Mouse (Mus musculus) heart, adult 2 months (tissue): ENCODE measurements around the gene Fgfr2. TPM values are rescaled to one million over a fixed set of nuclear protein-coding genes. Genes with fewer than 3 reads are reported as not detected.

Experiments used
- DNase-seq, 2 experiments: peaks; one replicate each; pipeline ENCODE4 v3.0.0; 2021
- H3K27ac ChIP-seq: fragments of 200-600 bp; 2 replicates; pipeline ENCODE4 v1.8.1; 2022
- H3K27me3 ChIP-seq: fragments of 200-500 bp; 2 replicates; pipeline ENCODE4 v1.6.1; 2012; ENCODE audit warnings: mild to moderate bottlenecking, low read length, inconsistent platforms, mixed read lengths; ENCODE audit not compliant: control insufficient read depth, insufficient read depth
- H3K36me3 ChIP-seq: fragments of 200-500 bp; 2 replicates; pipeline ENCODE4 v1.6.1; 2012; ENCODE audit warnings: low read length, inconsistent platforms; ENCODE audit not compliant: control insufficient read depth, insufficient read depth
- H3K4me1 ChIP-seq: fragments of 200-500 bp; 2 replicates; pipeline ENCODE4 v1.6.1; 2011; ENCODE audit warnings: low read length; ENCODE audit not compliant: control insufficient read depth, insufficient read depth
- H3K4me3 ChIP-seq: fragments of 200-600 bp; 2 replicates; pipeline ENCODE4 v1.8.1; 2022
- H3K79me2 ChIP-seq: fragments of 200-500 bp; replicated peaks from 2 replicates; pipeline ENCODE4 v1.6.1; 2012; ENCODE audit warnings: mild to moderate bottlenecking, inconsistent platforms, low read length, moderate library complexity, mixed read lengths; ENCODE audit not compliant: control insufficient read depth, insufficient read depth
- H3K9ac ChIP-seq: fragments of 200-500 bp; 2 replicates; pipeline ENCODE4 v1.6.1; 2012; ENCODE audit warnings: low read depth, mild to moderate bottlenecking, control low read depth, inconsistent platforms, low read length, mixed read lengths
- CTCF ChIP-seq: fragments of 200-600 bp; IDR thresholded peaks from 2 replicates; pipeline ENCODE4 v1.8.1; 2022; ENCODE audit warnings: antibody characterized with exemption, mild to moderate bottlenecking, moderate library complexity
- EP300 ChIP-seq: fragments of 200-500 bp; IDR thresholded peaks from 2 replicates; pipeline ENCODE4 v1.6.1; 2011; ENCODE audit warnings: low read depth, low read length, control low read depth; ENCODE audit not compliant: insufficient read depth
- POLR2A ChIP-seq: fragments of 200-500 bp; IDR thresholded peaks from 2 replicates; pipeline ENCODE4 v1.6.1; 2011; ENCODE audit warnings: mild to moderate bottlenecking, low read depth, low read length, control low read depth; ENCODE audit not compliant: insufficient read depth
- WGBS: fragments of 180-500 bp; shearing (Covaris S2); methylation state at CpG from one replicate; pipeline ENCODE4 v1.1.7; 2018; 5-methylcytosine and 5-hydroxymethylcytosine counted together
- intact Hi-C: fragments of 180-260 bp; cut with DNase I; formaldehyde crosslinking; loops from one replicate; pipeline ENCODE4 v1.15.1; 2025
- polyA plus RNA-seq: library from polyadenylated mRNA; depleted of rRNA; stranded (reverse); fragments of >200 nt; gene quantifications from 2 replicates; pipeline ENCODE4 v1.2.3, GENCODE M21; 2012
- total RNA-seq, 2 experiments: library from RNA; stranded (reverse); gene quantifications; 2 replicates each; pipeline ENCODE4 v1.2.3; 2021

The Fgfr2 gene
- total and polyA plus RNA-seq, 3 experiments, result 1.1 to 2.0 (median 1.3) TPM

GRCm38 (mm10) chr7:132231476-132231875 is 891.7 kb downstream of the Fgfr2 start:
- Histone ChIP-seq H3K27me3 (no peaks in the 10 kb centered on the region), H3K9ac (no peak overlapping the region), H3K79me2 (no peaks in the 10 kb centered on the region), H3K4me3 (no peak overlapping the region), H3K36me3 (no peaks in the 10 kb centered on the region), H3K4me1 (peaks cover 8% of the 10 kb centered on the region), H3K27ac (no peak overlapping the region)
- no peak for DNase-seq
- TF ChIP-seq POLR2A (no peak), EP300 (no peak), CTCF (no peak)
- WGBS, result 80% methylated on average over 3 of the region's 3 CpGs
- intact Hi-C loops, result no loop called here

- Histone ChIP-seq H3K36me3 (no peaks in the 10 kb centered on the region), H3K27me3 (no peaks in the 10 kb centered on the region), H3K4me3 (no peak overlapping the region), H3K79me2 (no peaks in the 10 kb centered on the region), H3K4me1 (peaks cover 8% of the 10 kb centered on the region), H3K27ac (no peak overlapping the region), H3K9ac (no peak overlapping the region)
- WGBS, result 87% methylated on average over 3 of the region's 3 CpGs
- intact Hi-C loops, result no loop called here
- no peak for TF ChIP-seq POLR2A
- no peak for TF ChIP-seq CTCF
- no peak for DNase-seq
Measured at GRCm38 (mm10) chr7:132230961-132231360, 892.2 kb downstream of the Fgfr2 start.

- intact Hi-C loops, result loop anchor here (5.0 kb wide), 3 partner anchors 90 to 410 kb away; partner anchors contain the start of gene Chst15
- Histone ChIP-seq H3K4me3 (no peak overlapping the region), H3K9ac (no peak overlapping the region), H3K79me2 (no peaks in the 10 kb centered on the region), H3K36me3 (no peaks in the 10 kb centered on the region), H3K4me1 (peaks cover 2% of the 10 kb centered on the region; the same call in 1 of the 2 replicates), H3K27me3 (no peaks in the 10 kb centered on the region), H3K27ac (no peak overlapping the region)
- no peak for DNase-seq
- TF ChIP-seq POLR2A, result no peak
- no peak for TF ChIP-seq EP300
- TF ChIP-seq CTCF, result no peak
- 64% methylated on average over 8 of the region's 8 CpGs for WGBS
Measured at GRCm38 (mm10) chr7:132227075-132227640, 896.0 kb downstream of the Fgfr2 start.

GRCm38 (mm10) chr7:132226379-132227074 is 896.6 kb downstream of the Fgfr2 start:
- Histone ChIP-seq H3K36me3 (no peaks in the 10 kb centered on the region), H3K9ac (no peak overlapping the region), H3K4me1 (peaks cover 2% of the 10 kb centered on the region; the same call in 1 of the 2 replicates), H3K4me3 (no peak overlapping the region), H3K79me2 (no peaks in the 10 kb centered on the region), H3K27ac (no peak overlapping the region), H3K27me3 (no peaks in the 10 kb centered on the region)
- intact Hi-C loops, result loop anchor here (1.0 to 5.0 kb wide), 6 partner anchors 91 to 411 kb away; partner anchors contain the start of gene Chst15
- TF ChIP-seq EP300 (0 out of 2 replicates have a peak, but pooled peaks have one; percentile 79), CTCF (peak; percentile 98; the same call in 1 of the 2 replicates), POLR2A (no peak)
- WGBS, result 45% methylated on average over 6 of the region's 6 CpGs
- DNase-seq, result peak; percentile 72 to 76

GRCm38 (mm10) chr7:132223452-132224141 is 899.6 kb downstream of the Fgfr2 start:
- H3K27ac ChIP-seq, result no peak overlapping the region
- TF ChIP-seq CTCF (no peak), POLR2A (no peak), EP300 (no peak)
- no peaks in the 10 kb centered on the region for H3K36me3 ChIP-seq
- no peaks in the 10 kb centered on the region for H3K79me2 ChIP-seq
- H3K4me1 ChIP-seq, result peaks cover 2% of the 10 kb centered on the region; the same call in 1 of the 2 replicates
- H3K27me3 ChIP-seq, result no peaks in the 10 kb centered on the region
- 39% methylated on average over 10 of the region's 10 CpGs for WGBS
- H3K4me3 ChIP-seq, result no peak overlapping the region
- DNase-seq, result no peak
- intact Hi-C loops, result no loop called here
- H3K9ac ChIP-seq, result no peak overlapping the region

GRCm38 (mm10) chr7:132214031-132214430 is 909.1 kb downstream of the Fgfr2 start:
- TF ChIP-seq POLR2A (no peak), CTCF (no peak)
- Histone ChIP-seq H3K4me1 (no peaks in the 10 kb centered on the region), H3K9ac (no peak overlapping the region), H3K36me3 (no peaks in the 10 kb centered on the region), H3K27ac (no peak overlapping the region), H3K4me3 (no peak overlapping the region), H3K79me2 (no peaks in the 10 kb centered on the region), H3K27me3 (no peaks in the 10 kb centered on the region)
- no peak for DNase-seq
- 50% methylated on average over 10 of the region's 10 CpGs for WGBS
- intact Hi-C loops, result no loop called here
